Mouse (Mus musculus): Measurements from ENCODE around the gene Gapdhs. TPM values are rescaled to one million over a fixed set of nuclear protein-coding genes. Genes with fewer than 3 reads are reported as not detected.

Gapdhs gene
- polyA plus RNA-seq, 1 experiment from 2014 or later = 0.38 TPM

- H3K9ac ChIP-seq (ENCODE audit: low read depth, low read length) = peak within 1 kb of the TSS; percentile 84
- DNase-seq (ENCODE audit: low spot score) = peak; percentile 98
- WGBS = under 1% methylated on average over 33 of the region's 60 CpGs
- peak within 1 kb of the TSS; percentile 85 for H3K27ac ChIP-seq (replicated peaks; ENCODE audit: low read depth, low read length)
- peak within 1 kb of the TSS; percentile 70 for H3K4me2 ChIP-seq (ENCODE audit: low read depth, low read length)
- H3K9me3 ChIP-seq (ENCODE audit: control insufficient read depth, low read length) = no peaks in the 10 kb centered on the region
- peaks cover 18% of the 10 kb centered on the region for H3K36me3 ChIP-seq (ENCODE audit: control insufficient read depth, insufficient read depth, low read length)
- peak within 1 kb of the TSS; percentile 81 for H3K4me3 ChIP-seq (ENCODE audit: low read depth, low read length)
- no peaks in the 10 kb centered on the region for H3K27me3 ChIP-seq (replicated peaks; ENCODE audit: control insufficient read depth, insufficient read depth, low read length)
- peak; percentile 99 for ATAC-seq (ENCODE audit: low read depth)
- peaks cover 18% of the 10 kb centered on the region for H3K4me1 ChIP-seq (ENCODE audit: control insufficient read depth, insufficient read depth, low read length)
Observed at GRCm38 (mm10) chr7:30729396-30730063, 14.0 kb downstream of the Gapdhs start, which contains the start of gene Tmem147. Tmem147 (minus strand) TSS chr7:30729540.

DNA sequence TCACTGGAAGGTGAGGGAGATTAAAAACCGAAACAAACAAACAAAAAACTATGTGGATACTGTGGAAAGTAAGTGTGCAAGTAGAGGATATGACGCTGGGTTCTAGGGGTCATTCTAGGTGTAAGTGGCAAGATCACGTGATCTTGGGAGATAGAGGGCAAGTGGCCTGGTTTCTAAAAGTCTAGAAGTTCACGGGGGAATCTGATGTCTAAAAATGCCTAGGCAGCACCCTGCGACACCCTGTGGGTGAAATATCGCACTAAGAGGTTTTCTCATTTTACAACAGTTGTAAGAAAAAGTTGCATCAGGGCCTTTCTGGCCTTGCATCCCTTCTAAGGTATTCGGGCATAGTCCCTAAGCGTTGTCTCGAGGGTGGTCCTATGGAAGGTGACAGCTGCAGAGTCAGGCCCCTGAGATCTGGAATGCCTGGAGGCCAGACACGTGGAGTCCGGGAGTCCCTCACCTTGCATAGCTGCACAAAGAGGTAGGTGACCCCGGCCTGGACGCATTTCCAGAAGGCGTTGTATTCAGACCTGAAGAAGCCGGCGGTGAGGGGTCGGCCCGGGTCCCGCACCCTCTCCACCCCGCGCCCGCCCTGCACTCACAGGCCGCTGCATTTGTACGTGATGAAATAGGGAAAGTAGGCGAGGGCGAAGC is 14.6 kb downstream of the Gapdhs start:
- H3K27ac ChIP-seq (replicated peaks; ENCODE audit: low read depth, low read length) = 0 out of 2 replicates have a peak overlapping the region, but pooled peaks have one; percentile 19
- H3K4me1 ChIP-seq (ENCODE audit: control insufficient read depth, insufficient read depth, low read length) = peaks cover 18% of the 10 kb centered on the region
- H3K36me3 ChIP-seq (ENCODE audit: control insufficient read depth, insufficient read depth, low read length) = peaks cover 18% of the 10 kb centered on the region
- DNase-seq (ENCODE audit: low spot score) (peak; percentile 12), ATAC-seq (ENCODE audit: low read depth) (peak; percentile 20)
- 8% methylated on average over 23 of the region's 26 CpGs for WGBS
- no peaks in the 10 kb centered on the region for H3K27me3 ChIP-seq (replicated peaks; ENCODE audit: control insufficient read depth, insufficient read depth, low read length)
- peak overlapping the region; percentile 84 for H3K9ac ChIP-seq (ENCODE audit: low read depth, low read length)
- peak overlapping the region; percentile 70 for H3K4me2 ChIP-seq (ENCODE audit: low read depth, low read length)
- H3K4me3 ChIP-seq (ENCODE audit: low read depth, low read length) = peak overlapping the region; percentile 81
- no peaks in the 10 kb centered on the region for H3K9me3 ChIP-seq (ENCODE audit: control insufficient read depth, low read length)

DNA sequence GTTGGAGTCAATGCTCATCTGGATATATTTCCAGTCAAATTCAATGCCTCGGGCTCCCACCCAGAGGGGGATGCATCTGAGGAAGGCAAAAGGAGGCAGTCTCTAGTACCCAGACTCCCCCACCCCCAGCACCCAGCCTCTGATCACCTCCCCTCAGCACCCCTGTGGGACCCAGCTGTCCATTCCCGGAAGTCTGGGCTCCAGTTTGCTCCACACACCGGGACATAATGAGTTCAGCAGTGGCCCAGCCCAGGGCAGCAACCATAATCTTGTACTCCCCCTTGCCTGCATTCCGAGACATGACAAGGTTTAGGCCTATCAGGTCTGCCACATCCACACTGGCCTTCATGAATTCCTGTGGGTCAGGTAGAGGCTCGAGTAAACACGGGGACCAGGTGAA is 15.3 kb downstream of the Gapdhs start:
- 82% methylated on average over 6 of the region's 6 CpGs for WGBS
- Histone ChIP-seq H3K4me3 (ENCODE audit: low read depth, low read length) (peak overlapping the region; percentile 81), H3K9me3 (ENCODE audit: control insufficient read depth, low read length) (no peaks in the 10 kb centered on the region), H3K36me3 (ENCODE audit: control insufficient read depth, insufficient read depth, low read length) (peaks cover 18% of the 10 kb centered on the region), H3K4me1 (ENCODE audit: control insufficient read depth, insufficient read depth, low read length) (peaks cover 18% of the 10 kb centered on the region), H3K27me3 (replicated peaks; ENCODE audit: control insufficient read depth, insufficient read depth, low read length) (no peaks in the 10 kb centered on the region), H3K4me2 (ENCODE audit: low read depth, low read length) (peak overlapping the region; percentile 70), H3K27ac (replicated peaks; ENCODE audit: low read depth, low read length) (no peak overlapping the region), H3K9ac (ENCODE audit: low read depth, low read length) (peak overlapping the region; percentile 84)
- no peak for ATAC-seq (ENCODE audit: low read depth)
- no peak for DNase-seq (ENCODE audit: low spot score)

DNA sequence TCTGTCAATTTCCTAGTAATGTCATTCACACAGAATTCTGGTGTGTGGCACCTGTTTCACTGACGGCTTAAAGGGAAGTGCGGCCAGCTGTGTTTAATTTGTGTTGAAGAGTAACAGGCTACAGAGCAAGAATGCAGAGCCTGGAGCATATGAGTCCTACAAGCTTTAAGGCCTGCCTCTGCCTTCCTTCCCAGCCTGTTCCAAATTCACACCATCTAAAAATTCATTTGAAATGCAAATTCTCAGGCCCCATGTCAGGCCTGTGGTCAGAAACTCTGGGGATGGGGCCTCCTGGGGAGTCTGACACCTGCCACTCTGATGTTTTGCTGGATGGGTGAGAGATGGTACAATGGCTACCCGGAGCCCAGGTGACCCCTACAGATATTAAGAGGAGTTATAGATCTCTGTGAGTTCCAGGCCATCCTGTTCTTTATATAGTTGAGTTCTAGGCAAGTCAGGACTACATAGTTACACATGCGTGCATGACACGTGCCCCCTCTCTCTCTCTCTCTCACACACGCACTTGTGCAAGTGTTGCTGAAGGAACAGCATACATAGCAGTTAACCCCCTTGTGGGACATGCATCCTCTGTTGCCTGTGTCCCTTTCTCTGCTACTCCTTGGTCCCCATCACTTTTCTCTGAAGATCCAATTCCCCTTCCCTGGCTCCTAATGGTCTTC is 20.1 kb downstream of the Gapdhs start:
- no peak overlapping the region for H3K4me3 ChIP-seq (ENCODE audit: low read depth, low read length)
- H3K27ac ChIP-seq (replicated peaks; ENCODE audit: low read depth, low read length) = no peak overlapping the region
- H3K4me1 ChIP-seq (ENCODE audit: control insufficient read depth, insufficient read depth, low read length) = peaks cover 7% of the 10 kb centered on the region; the same call in 1 of the 2 replicates
- no peak overlapping the region for H3K9ac ChIP-seq (ENCODE audit: low read depth, low read length)
- H3K4me2 ChIP-seq (ENCODE audit: low read depth, low read length) = no peak overlapping the region
- DNase-seq (ENCODE audit: low spot score) (peak; percentile 20), ATAC-seq (ENCODE audit: low read depth) (no peak)
- 62% methylated on average over 6 of the region's 6 CpGs for WGBS
- peaks cover 18% of the 10 kb centered on the region for H3K36me3 ChIP-seq (ENCODE audit: control insufficient read depth, insufficient read depth, low read length)
- no peaks in the 10 kb centered on the region; the same call in 1 of the 2 replicates for H3K27me3 ChIP-seq (replicated peaks; ENCODE audit: control insufficient read depth, insufficient read depth, low read length)
- no peaks in the 10 kb centered on the region for H3K9me3 ChIP-seq (ENCODE audit: control insufficient read depth, low read length)

DNA sequence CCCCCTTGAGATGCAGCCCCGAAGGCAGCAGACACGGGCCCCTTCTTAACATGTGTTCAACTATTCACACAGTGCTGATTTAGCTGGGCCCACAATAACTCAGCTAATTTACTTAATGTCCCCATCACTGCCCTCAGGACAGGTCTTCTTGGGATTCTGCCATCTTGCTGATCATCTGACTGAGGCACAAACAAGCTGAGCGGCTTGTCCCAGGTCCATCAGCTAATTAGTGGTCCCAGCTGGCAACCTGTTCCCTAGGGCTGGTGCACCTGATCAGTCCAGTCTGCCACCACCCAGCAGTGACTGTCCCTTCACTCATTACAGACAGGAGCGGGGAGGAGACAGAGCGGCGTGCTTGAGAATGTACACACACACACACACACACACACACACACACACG is 22.2 kb downstream of the Gapdhs start:
- Histone ChIP-seq H3K4me3 (ENCODE audit: low read depth, low read length) (no peak overlapping the region), H3K4me2 (ENCODE audit: low read depth, low read length) (no peak overlapping the region), H3K27ac (replicated peaks; ENCODE audit: low read depth, low read length) (no peak overlapping the region), H3K36me3 (ENCODE audit: control insufficient read depth, insufficient read depth, low read length) (0 out of 2 replicates have a peak, but pooled peaks cover under 1% of the 10 kb centered on the region), H3K9me3 (ENCODE audit: control insufficient read depth, low read length) (no peaks in the 10 kb centered on the region), H3K9ac (ENCODE audit: low read depth, low read length) (no peak overlapping the region), H3K27me3 (replicated peaks; ENCODE audit: control insufficient read depth, insufficient read depth, low read length) (peaks cover 16% of the 10 kb centered on the region), H3K4me1 (ENCODE audit: control insufficient read depth, insufficient read depth, low read length) (peaks cover 5% of the 10 kb centered on the region; the same call in 1 of the 2 replicates)
- ATAC-seq (ENCODE audit: low read depth) (no peak), DNase-seq (ENCODE audit: low spot score) (no peak)
- 75% methylated on average over 7 of the region's 7 CpGs for WGBS

- H3K4me1 ChIP-seq (ENCODE audit: control insufficient read depth, insufficient read depth, low read length) = peaks cover 5% of the 10 kb centered on the region; the same call in 1 of the 2 replicates
- H3K27ac ChIP-seq (replicated peaks; ENCODE audit: low read depth, low read length) = no peak overlapping the region
- ATAC-seq (ENCODE audit: low read depth) = no peak
- H3K4me2 ChIP-seq (ENCODE audit: low read depth, low read length) = no peak overlapping the region
- H3K9ac ChIP-seq (ENCODE audit: low read depth, low read length) = no peak overlapping the region
- no peak overlapping the region for H3K4me3 ChIP-seq (ENCODE audit: low read depth, low read length)
- H3K27me3 ChIP-seq (replicated peaks; ENCODE audit: control insufficient read depth, insufficient read depth, low read length) = peaks cover 19% of the 10 kb centered on the region
- WGBS = 92% methylated on average over 5 of the region's 5 CpGs
- no peaks in the 10 kb centered on the region for H3K9me3 ChIP-seq (ENCODE audit: control insufficient read depth, low read length)
- no peak for DNase-seq (ENCODE audit: low spot score)
- H3K36me3 ChIP-seq (ENCODE audit: control insufficient read depth, insufficient read depth, low read length) = no peaks in the 10 kb centered on the region
Observed at GRCm38 (mm10) chr7:30719669-30720068, 23.8 kb downstream of the Gapdhs start.

DNA sequence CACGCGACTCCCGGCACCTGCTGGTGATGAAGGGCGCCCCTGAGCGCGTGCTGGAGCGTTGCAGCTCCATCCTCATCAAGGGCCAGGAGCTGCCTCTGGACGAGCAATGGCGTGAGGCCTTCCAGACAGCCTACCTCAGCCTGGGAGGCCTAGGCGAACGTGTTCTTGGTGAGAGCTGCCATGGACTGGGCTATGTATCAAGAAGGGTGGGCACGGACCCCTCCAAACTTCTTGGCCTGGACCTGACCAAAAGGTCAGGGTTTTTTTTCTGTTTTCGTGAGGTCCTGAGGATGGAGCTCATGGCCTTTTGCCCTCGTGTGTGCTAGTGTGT is 25.8 kb downstream of the Gapdhs start:
- 0 out of 2 replicates have a peak overlapping the region, but pooled peaks have one; percentile 9 for H3K9ac ChIP-seq (ENCODE audit: low read depth, low read length)
- H3K27me3 ChIP-seq (replicated peaks; ENCODE audit: control insufficient read depth, insufficient read depth, low read length) = peaks cover 19% of the 10 kb centered on the region
- H3K9me3 ChIP-seq (ENCODE audit: control insufficient read depth, low read length) = no peaks in the 10 kb centered on the region
- H3K36me3 ChIP-seq (ENCODE audit: control insufficient read depth, insufficient read depth, low read length) = no peaks in the 10 kb centered on the region
- 12% methylated on average over 14 of the region's 14 CpGs for WGBS
- H3K4me2 ChIP-seq (ENCODE audit: low read depth, low read length) = peak overlapping the region; percentile 63
- no peak overlapping the region for H3K27ac ChIP-seq (replicated peaks; ENCODE audit: low read depth, low read length)
- ATAC-seq (ENCODE audit: low read depth) (no peak), DNase-seq (ENCODE audit: low spot score) (no peak)
- peak overlapping the region; percentile 37 for H3K4me3 ChIP-seq (ENCODE audit: low read depth, low read length)
- peaks cover 5% of the 10 kb centered on the region; the same call in 1 of the 2 replicates for H3K4me1 ChIP-seq (ENCODE audit: control insufficient read depth, insufficient read depth, low read length)

- 0 out of 2 replicates have a peak overlapping the region, but pooled peaks have one; percentile 14 for H3K9ac ChIP-seq (ENCODE audit: low read depth, low read length)
- peaks cover 5% of the 10 kb centered on the region; the same call in 1 of the 2 replicates for H3K4me1 ChIP-seq (ENCODE audit: control insufficient read depth, insufficient read depth, low read length)
- H3K4me3 ChIP-seq (ENCODE audit: low read depth, low read length) = peak overlapping the region; percentile 37
- no peaks in the 10 kb centered on the region for H3K9me3 ChIP-seq (ENCODE audit: control insufficient read depth, low read length)
- ATAC-seq (ENCODE audit: low read depth) = peak; percentile 96
- H3K4me2 ChIP-seq (ENCODE audit: low read depth, low read length) = peak overlapping the region; percentile 63
- H3K27me3 ChIP-seq (replicated peaks; ENCODE audit: control insufficient read depth, insufficient read depth, low read length) = peaks cover 19% of the 10 kb centered on the region
- no peaks in the 10 kb centered on the region for H3K36me3 ChIP-seq (ENCODE audit: control insufficient read depth, insufficient read depth, low read length)
- 2% methylated on average over 42 of the region's 43 CpGs for WGBS
- DNase-seq (ENCODE audit: low spot score) = peak; percentile 95
- no peak overlapping the region for H3K27ac ChIP-seq (replicated peaks; ENCODE audit: low read depth, low read length)
Observed at GRCm38 (mm10) chr7:30717006-30717715, 26.3 kb downstream of the Gapdhs start.
